Mouse (Mus musculus) neural tube, embryonic 10.5 days (tissue): ENCODE measurements around the gene Smpdl3a.

Experiments
- DNase-seq: peaks from one replicate; pipeline ENCODE4 v3.0.0-alpha.2; 2017; ENCODE audit warnings: low spot score; ENCODE audit errors: extremely low spot score

Smpdl3a gene

DNA sequence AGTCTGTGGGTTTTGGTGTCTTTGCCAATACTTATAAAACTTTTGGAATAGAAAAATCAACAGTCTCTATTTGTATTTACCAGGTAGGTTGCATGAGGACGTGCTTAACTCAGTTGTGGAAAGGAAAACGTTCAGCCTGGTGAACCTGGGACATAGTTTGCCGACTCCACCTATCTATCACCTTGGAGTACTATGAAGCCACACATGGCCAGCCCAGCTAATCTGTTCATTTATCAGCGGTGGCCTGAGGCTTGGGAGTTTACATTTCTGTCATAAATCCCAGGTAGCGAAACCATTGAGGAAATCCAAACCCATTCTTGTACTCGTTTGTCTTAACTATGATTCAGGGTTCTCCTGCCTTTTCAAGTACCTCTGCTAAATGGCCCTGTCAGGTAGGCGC is at the start of gene Smpdl3a:
Gene Smpdl3a, plus strand, starts transcription at position 318 of the 400 bp plus-strand sequence.
- DNase-seq, result no peak

DNA sequence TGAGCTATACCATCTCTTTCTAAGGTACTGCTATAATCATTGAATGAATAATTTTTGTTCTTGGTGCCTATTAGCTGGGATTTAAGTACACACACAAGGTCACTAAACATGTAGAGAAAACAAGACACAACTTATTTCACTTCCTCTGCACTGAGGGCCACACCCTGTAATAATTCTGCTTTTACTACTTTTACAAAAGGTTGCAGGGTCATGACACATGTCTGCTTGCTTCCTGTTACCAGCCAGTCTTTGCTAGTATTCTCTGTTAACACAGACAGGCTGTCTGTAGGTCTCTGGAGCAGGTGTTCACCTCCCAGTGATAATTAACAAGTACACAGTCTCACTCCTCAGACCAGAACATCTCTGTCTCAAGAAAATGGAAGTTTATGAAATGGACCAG is 48.7 kb upstream of the Smpdl3a start:
- no peak for DNase-seq

DNA sequence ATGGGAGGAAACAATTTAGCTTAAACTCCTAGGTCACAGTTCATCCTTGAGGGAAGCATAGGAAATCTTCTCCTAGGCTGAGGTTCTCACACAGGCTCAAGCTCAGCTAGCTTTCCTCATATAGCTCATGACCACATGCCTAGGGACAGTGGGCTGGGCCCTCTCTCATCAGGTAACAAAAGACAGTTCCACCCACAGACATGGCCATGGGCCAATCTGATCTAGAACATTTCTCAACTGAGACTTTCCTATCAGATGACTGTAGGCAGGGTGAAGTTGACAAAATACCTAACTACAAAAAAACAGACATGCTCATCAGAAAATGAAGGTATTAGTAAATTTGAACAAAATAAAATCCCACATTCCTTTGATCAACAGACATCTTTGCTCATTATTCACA is 47.0 kb upstream of the Smpdl3a start:
- DNase-seq, result no peak

DNA sequence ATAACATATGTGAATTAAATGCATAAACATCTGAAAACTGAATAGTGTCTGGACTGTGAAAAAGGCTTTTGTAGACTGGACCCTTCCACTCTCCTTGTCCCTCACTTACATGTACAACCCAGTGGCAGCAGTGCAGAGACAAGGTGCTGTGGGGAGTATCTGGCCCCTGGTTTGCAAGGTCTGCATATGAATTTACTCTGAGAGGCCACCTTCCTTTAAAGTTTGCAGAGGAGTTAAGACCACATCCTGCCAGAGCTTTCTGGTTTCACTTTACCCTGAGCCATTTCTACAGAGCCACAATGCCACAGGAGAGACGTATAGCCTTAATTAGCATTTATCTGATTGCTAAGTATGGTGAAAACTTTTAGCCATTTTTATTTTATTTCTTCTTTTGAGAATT is 40.8 kb upstream of the Smpdl3a start:
- DNase-seq, result no peak

DNA sequence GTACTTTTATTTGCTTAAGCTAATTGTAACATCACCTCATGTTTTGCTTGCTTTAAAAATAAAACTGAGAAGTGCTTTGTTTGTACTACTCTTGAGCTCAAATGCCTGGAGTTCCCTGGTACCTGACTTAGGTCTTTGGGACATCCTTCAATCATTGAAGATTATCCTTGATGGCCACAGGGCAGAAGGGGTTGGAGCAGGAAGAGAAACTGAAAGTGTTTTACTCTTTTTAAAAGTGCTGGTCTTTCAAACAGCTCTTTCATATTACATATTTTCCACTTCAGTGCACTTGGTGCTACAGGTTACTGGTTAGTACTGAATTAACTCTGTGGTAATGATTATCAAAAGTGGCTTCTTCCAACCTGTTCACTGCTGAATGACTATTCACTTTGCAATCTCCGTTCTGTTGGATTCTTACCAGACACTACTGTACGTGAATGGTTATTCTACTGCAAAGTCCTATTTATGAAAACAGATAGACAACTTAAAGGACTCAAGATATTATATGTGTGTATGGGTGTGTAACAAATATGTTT is 38.9 kb upstream of the Smpdl3a start:
- no peak for DNase-seq

DNA sequence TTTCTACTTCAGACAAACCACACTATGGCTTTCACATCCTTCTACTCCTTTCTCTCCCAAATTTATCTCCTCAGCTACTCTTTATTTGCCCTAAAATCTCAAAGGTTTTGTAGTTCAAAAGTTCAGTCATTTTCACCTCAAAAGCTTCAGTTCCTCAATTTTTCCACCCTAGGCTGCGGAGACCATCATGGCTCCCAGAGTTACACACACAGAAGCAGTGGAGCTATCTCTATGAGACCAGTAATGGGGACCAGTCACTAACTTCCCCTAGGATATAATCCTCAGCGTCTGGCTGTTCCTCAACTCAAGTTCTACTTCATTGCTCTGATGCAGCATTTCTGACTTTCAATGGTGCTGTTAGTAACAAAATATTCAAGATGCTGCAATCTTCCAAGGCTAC is 35.1 kb upstream of the Smpdl3a start:
- no peak for DNase-seq

DNA sequence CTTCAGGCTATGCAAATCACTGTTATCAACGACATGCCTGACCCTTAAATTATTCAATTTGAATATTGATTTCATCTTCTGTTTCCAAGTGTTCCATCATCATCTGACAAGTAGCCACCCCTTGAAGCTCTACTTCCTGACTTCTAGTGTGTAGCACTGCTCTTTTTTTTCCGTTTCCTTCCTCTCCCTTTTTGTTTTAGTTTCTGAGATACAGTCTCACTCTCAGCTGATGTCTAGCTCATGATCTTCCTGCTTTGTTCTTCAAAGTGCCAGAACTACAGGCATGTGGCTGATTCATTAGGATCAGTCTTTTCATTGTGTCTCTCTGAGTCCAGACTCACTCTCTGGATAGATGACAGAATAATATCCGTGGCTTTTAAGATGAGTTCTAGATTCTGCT is 33.4 kb upstream of the Smpdl3a start:
- DNase-seq, result no peak

DNA sequence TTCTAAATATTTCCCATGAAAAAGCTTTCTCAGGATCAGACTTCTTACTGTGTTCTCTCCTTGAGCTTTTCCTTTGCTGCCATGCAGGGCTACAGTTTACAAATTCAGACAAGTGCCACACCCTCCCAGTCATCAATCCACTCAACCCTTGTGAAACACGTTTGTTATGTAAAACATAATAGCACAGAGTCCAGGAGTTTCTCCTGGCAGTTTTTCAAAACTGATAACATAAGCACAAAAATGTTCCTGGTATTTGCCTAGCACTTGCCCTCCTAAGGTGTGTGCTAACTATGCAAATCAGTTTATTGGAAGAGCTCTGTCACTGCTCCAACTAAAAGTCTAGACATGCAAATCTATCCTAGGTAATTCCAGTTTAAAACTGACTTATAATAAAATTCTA is 31.1 kb upstream of the Smpdl3a start:
- no peak for DNase-seq

DNA sequence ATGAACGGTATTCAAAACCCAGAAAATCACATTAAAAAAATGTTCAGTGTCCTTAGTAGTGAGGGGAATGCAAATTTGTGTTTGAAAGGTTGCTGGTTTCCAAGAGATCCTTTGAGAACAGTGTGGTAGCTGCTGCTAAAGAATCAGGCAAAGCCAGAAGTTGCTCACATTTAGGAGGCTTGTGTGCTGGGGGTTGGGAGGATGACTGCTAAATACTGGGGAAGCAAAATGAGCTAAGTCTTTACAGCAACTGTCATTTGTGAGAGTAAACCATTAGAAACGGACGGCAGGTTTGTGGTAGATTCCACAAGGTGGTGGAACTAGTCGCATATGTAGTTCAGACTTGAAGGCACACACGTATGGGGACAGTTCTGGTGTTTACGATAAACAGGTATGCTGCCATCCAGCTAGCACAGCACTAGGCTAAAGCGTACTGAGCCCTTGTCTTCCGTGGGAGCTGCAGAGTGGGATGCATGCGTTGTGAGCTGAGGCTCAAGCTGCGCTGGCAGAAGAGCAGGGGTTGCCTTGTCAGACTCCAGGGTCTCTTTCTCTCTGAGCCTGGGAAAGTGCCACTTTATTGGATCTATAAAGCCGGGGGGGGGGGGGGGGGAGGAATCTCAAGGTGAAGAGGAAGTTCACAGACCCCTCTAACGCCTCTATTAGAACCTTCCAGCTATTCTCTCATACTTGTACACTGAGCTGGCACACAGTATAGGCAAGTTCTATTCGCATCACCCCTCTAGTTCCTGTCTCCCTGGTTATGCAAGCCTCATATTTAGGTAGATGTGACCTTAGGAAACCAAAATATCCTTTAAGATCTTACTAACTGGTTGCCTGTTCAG is 10.6 kb upstream of the Smpdl3a start:
- DNase-seq, result peak; percentile 14

DNA sequence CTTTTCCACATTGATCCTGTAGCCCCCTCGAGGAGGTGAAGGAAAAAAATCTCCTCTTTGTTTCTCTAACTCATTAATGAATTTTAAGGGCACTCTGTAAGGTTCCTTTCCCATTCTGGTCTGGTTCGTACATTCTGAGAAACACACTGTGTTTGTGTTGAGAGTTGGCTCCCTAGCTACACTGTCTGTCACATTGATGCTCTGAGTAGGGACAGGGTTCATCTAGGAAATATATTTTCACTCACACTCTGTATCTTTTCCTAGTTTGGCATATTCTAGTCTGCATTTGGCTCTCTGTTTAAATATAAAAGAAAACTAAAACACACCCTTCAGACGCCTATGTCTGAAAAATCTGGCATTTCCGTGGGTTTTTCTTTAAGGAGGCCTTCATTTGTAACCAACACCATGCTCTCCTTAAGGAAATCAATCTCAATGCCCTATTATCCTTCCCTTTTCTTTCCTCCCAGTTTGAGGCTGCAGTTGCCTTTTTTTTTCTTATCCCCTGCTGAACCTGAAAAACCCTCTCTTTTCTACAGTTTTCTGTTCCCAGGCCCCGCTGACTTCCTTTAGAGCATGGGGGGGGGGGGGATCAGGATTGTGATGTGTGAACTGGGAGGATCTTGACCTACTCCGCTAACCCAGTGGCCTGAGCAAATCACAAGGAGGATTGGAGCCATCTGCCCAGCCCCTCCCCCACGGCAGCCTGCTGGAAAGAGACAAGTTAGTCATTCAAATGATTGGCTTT is 9.8 kb upstream of the Smpdl3a start:
- DNase-seq, result peak; percentile 84

DNA sequence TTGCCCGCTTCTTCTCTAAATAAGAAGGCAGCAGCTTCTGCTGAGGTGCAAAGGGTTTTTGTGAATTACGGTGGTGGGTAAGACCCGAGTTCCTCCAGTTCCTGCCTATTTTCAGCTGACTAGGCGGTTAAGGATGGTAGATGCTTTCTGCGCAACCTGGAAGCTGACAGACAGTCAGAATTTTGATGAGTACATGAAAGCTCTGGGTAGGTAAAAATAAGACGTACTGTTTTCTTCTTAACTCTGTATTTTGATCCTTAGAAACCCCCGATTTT is 9.3 kb upstream of the Smpdl3a start, which contains the start of gene Fabp7:
Gene Fabp7, plus strand, starts transcription at position 6 of the 275 bp plus-strand sequence.
- DNase-seq, result no peak

DNA sequence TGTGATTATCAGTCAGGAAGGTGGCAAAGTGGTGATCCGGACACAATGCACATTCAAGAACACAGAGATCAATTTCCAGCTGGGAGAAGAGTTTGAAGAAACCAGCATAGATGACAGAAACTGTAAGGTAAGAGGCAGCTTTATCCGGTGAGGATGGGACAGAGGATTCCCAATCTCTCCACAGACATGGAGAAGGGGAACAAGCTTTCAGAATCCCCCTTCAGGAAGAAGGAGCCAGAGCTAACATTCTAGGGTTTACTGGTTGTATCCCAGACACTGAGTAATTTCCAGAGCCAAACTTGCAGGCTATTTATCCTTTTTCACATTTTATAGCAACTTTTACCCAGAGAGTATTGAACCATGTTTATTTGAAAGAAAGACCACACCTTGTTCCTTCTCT is 8.6 kb upstream of the Smpdl3a start:
- DNase-seq, result no peak

DNA sequence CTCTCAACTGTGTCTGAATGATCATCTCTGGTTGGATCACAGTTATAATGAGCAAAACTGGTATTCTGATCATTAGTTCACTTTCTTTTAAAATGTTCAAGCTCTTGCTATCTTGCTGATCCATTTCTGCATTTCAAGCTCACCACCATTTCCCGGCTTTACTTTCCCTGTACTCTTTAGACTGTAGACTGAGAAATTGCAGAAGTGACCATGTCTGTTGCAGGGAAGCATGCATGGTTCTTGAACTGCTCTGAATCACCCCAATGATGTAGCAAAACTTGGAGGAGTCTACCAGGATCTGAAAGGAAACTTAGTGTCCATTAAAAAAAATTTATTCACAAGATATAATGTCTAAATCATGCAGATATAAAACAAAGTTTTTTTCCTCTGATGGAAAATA is 1.2 kb upstream of the Smpdl3a start:
- no peak for DNase-seq

DNA sequence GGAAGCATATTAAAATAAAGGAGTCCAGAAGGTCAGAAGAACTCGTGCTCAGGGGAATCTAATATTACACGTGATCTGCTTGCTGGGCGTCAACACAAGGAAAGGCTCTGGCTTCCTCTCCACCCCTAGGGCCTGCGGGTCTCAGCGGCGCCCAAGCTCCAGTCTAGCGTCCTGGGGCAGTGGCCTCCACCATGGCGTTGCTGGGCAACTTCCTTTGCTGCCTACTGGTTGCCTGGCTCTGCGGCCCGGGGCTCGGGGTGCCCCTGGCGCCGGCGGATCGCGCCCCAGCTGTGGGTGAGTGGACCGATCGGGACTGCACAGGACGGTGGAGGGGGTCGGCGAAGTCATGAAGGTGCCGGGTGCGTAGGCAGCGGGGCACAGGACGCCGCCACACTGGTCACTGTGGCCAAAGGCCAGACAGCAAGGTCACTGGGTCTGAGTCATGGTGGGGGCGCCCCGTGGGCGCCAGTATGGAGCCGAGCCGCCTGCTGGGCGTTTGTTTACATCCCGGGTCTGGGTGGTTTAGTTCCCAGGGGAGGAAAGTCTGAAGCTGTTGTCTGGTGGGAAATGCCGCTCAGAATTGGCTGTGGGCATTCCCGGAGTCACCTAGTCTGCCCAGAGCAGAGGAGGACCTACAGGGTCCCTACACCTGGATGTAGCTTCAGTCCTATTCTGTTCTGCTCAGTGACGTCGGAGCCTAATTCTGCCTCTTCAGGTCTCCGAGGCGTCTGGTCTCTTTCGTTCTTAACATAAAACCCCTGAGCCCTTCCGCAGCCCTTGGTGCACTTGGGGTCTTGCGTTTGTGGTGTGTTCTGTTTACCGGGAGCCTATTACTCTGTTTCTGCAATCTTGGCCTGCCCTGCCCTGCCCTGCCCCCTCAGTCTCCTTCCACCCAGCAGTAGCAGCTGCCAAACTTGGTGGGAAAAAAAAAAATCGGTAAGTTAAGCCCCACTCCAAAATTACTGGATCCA is 641 bp downstream of the Smpdl3a start:
- DNase-seq, result peak; percentile 58

DNA sequence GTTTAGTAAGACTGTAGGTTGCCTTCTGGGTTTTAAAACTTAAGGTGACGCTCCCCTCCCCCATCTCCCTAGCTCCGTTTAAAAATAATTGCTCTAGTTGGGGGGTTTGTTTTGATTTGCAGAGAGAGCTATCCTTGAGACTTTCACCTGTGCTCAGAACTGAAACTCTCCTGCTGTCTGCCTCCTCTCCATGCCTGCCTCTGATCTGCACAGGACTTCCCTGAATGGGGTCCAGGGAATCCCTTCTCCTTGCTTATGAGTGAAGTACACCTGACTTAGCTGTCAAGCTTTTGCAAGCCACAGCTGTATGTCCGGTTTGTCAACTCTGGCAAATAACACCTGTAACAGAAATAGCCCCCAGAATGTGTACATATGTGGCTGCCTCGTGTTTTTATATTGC is 1.4 kb downstream of the Smpdl3a start:
- DNase-seq, result no peak

DNA sequence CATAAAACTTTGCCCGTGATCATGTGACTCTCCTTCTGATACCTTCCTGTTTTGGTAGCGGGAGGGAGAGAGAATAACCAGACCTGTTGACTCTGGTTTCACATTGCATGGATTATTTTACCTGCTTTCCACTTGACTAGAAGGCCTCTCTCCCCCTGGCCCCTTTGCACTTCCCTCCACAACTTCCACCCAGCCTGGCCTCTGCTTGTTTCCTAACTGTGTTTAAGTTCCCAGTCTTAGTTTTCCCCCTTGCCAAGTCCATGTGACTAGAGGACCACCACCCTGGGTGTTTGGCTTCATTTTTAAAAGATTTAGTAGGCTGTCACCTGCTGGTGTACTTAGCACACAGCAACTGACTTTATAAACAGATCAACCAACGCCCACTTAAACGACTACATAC is 1.9 kb downstream of the Smpdl3a start:
- DNase-seq, result no peak

DNA sequence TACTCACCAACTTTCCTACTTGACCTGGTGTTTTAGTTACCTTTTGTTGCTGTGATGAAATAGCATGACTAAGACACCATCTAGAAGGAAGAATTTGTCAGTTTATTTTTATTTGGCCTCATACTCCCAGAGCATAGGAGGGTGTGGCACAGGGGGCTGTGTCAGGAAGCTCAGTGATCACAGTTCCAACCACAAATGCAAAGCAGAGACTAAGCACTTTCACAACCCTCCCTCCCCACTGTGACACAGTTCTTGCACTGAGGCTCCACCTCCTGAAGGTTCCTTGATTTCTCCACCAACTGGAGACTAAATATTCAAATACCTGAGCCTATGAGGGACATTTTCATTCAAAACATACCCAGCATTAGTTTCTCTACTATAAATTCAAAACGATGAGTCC is 5.4 kb downstream of the Smpdl3a start:
- no peak for DNase-seq

DNA sequence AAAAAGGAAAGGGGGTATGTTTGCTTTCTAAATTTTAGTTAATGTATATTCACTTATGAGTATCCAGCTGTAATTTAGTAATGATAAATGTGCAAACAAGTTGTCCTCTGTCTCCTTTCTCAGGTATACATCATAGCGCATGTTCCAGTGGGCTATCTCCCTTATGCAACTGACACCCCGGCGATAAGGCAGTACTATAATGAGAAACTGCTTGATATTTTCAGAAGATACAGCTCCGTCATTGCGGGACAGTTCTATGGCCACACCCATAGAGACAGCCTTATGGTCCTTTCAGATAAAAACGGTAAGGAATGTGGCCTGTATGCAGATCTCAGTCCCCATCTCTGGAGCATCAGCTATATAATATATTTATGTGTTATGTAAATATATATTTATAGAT is 13.6 kb downstream of the Smpdl3a start:
- DNase-seq, result no peak

DNA sequence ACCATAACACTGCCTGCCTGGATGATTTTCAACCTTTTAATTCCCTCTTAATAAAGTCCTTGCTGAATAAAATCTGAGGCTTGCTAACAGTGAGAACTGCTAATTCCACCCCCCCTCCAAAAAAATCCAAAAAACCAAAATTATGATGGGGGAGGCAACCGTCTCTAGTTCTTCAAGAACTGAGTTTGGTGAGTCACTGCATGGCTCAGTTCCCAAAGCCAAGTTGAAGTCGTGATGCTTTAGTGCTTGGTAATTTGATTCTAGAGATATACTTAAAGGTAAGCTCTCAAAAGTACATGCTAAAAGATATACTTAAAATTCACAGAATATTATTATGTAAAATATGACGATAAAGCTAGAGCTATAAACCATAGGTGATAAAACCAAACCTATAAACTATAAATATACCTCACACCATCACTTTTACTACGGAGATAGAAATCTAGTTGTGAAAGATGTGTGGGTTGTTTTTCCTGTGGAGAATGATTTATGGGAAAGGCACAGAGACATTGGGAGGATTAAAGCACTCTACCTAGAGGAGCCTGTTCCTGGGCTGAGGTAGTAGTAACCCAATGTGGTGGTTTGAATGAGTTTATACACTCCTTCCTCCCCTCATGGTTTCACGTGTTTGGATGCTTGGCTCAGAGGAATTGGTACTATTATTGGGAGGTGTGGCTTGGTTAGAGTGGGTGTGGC is 18.2 kb downstream of the Smpdl3a start:
- DNase-seq, result no peak

DNA sequence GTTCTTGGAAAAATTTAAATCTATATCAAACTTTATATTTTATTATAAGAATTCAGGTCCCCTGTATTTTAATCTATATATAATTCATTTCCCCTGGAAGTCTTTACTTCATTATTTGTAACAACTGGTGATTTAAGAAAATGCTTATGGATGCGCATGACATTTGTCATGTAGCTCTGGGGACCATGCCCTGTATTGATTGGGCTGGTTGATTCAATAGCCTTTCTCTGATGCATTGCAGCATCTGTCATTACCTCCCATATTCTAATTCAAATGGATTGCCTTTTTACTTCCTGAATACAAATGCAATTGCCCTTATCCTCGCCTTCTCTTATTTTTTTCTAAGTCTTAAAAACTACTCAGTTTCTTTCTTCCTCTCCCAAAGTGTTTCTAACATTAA is 20.2 kb downstream of the Smpdl3a start:
- no peak for DNase-seq

DNA sequence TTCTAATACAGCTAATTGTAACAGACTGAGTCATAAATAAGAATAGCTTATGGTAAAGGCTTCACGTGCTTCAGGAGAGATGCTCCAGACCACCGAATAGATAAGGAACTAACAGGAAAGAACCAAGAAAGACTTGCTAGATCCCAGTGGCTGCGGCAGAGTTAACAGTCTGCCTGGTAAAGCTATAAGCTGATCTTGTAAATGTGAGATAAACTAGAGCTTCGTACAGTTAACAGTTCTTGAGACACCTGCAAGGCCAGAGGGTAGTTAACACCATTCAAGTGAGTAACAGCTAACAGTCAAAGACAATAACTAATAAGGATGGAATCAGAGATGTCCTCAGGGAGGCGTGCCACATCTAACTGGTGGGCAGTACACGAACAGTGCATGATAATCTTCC is 21.7 kb downstream of the Smpdl3a start:
- DNase-seq, result no peak
